Mouse (Mus musculus) megakaryocyte, embryonic 14.5 days (primary cell): Measurements from ENCODE around the gene Dpp6.

Source experiments
- FLI1 ChIP-seq: IDR thresholded peaks from 2 replicates; pipeline ENCODE4 v1.6.1; 2012; ENCODE audit warnings: low read length, inconsistent platforms, mixed read lengths
- GATA1 ChIP-seq: IDR thresholded peaks from 3 replicates; pipeline ENCODE4 v1.6.1; 2012; ENCODE audit warnings: mixed read lengths, low read length, inconsistent platforms, borderline replicate concordance

GRCm38 (mm10) chr5:27317832-27318231 lies 500.8 kb downstream of the Dpp6 start:
- TF ChIP-seq GATA1, result no peak
- TF ChIP-seq FLI1, result no peak
